Mouse (Mus musculus) hindbrain, embryonic 15.5 days (tissue): Measurements from ENCODE around the gene Mapk12. TPM values are rescaled to one million over a fixed set of nuclear protein-coding genes. Genes with fewer than 3 reads are reported as not detected.

Source experiments
- ATAC-seq: fragments of 200-750 bp; cut with Nextera tagmentation; 2 replicates; pipeline ENCODE4 v1.8.0; 2017; ENCODE audit warnings: low read depth, moderate number of reproducible peaks, moderate TSS enrichment; ENCODE audit not compliant: low FRiP score
- H3K27ac ChIP-seq: fragments of 300-500 bp; sonication (generic); replicated peaks from 2 replicates; pipeline ENCODE4 v1.5.1; 2015; ENCODE audit warnings: mild to moderate bottlenecking, inconsistent platforms
- H3K27me3 ChIP-seq: fragments of 300-500 bp; sonication (generic); 2 replicates; pipeline ENCODE4 v1.6.1; 2015; ENCODE audit warnings: control low read depth, inconsistent platforms
- H3K36me3 ChIP-seq: fragments of 300-500 bp; sonication (generic); 2 replicates; pipeline ENCODE4 v1.6.1; 2015; ENCODE audit warnings: control low read depth, inconsistent platforms
- H3K4me1 ChIP-seq: fragments of 300-500 bp; sonication (generic); replicated peaks from 2 replicates; pipeline ENCODE4 v1.6.1; 2015; ENCODE audit warnings: control low read depth, inconsistent platforms
- H3K4me2 ChIP-seq: fragments of 300-500 bp; sonication (generic); 2 replicates; pipeline ENCODE4 v1.6.1; 2015; ENCODE audit warnings: moderate library complexity, mild to moderate bottlenecking, inconsistent platforms
- H3K4me3 ChIP-seq: fragments of 300-500 bp; sonication (generic); 2 replicates; pipeline ENCODE4 v1.5.1; 2015; ENCODE audit warnings: mild to moderate bottlenecking, inconsistent platforms
- H3K9ac ChIP-seq: fragments of 300-500 bp; sonication (generic); 2 replicates; pipeline ENCODE4 v1.6.1; 2015; ENCODE audit warnings: inconsistent platforms
- H3K9me3 ChIP-seq: fragments of 300-500 bp; sonication (generic); 2 replicates; pipeline ENCODE4 v1.6.1; 2016; ENCODE audit warnings: control low read depth, inconsistent platforms
- WGBS: fragments of 180-500 bp; shearing (Covaris S2); methylation state at CpG from one replicate; pipeline ENCODE4 v1.1.7; 2015; 5-methylcytosine and 5-hydroxymethylcytosine counted together
- polyA plus RNA-seq: library from polyadenylated mRNA; unstranded; fragments of >200 nt; fragmentation: Nextera tagmentation; extraction: Ambion mirVana; gene quantifications from 2 replicates; pipeline ENCODE4 v1.2.1, GENCODE M21; 2015

The Mapk12 gene
- polyA plus RNA-seq, result 4.2 and 4.6 TPM in 2 replicates

DNA sequence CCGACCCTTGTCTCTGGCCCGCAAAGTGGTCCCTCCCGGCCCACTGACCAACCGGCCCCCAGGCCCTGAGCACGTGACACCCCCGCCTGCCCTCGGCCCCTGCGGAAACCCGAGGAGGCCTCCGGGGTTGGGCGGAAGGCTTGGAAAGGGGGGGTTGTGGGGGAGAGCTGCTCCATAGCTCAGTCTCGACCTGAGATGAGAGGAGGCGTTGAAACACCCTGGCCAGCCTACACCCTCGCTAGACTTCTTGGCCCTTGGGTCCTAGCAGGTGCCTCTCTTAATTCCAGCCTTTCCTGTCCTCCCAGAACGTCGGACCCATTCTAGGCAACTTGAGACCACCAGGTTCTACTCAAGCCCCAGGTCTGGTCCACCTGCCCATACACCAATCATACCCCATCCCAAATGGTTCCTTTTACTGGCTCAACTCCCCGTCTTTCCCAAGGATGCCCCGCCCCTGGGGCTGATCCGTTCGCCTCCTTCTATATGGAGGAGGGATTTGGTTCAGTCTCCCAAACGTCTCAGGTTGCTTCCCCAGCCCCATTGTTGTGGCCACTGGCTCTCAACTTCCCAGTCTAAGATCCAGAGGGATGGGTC lies at the start of gene Mapk12:
TSS of gene Mapk12 (minus strand) at position 45 of the 594 bp plus-strand sequence.
- peak within 1 kb of the TSS; percentile 42 for H3K9ac ChIP-seq
- peak; percentile 46 for ATAC-seq
- peaks cover 18% of the 10 kb centered on the region for H3K4me1 ChIP-seq
- H3K36me3 ChIP-seq, result no peaks in the 10 kb centered on the region
- under 1% methylated on average over 21 of the region's 21 CpGs for WGBS
- H3K4me2 ChIP-seq, result peak within 1 kb of the TSS; percentile 96
- H3K4me3 ChIP-seq, result peak within 1 kb of the TSS; percentile 43
- peaks cover 4% of the 10 kb centered on the region; the same call in 1 of the 2 replicates for H3K27me3 ChIP-seq
- no peaks in the 10 kb centered on the region for H3K9me3 ChIP-seq
- H3K27ac ChIP-seq, result no peak within 1 kb of the TSS

DNA sequence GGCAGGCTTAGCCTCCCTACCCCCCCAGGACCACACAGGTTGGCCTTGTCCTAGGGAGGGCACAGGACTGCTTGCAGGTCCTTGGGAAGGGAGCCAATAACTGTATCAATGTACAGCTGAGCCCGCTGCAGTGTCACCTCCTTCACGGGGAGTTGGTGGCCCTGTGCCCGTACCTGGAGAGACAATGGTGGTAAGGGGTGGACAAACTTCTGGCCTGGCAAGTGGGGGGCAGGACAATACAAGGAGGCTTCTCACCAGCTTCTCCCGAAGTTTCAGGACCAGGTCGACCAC lies 44.4 kb upstream of the Mapk12 start:
- Histone ChIP-seq H3K9me3 (no peaks in the 10 kb centered on the region), H3K4me2 (no peak overlapping the region), H3K27me3 (no peaks in the 10 kb centered on the region), H3K9ac (no peak overlapping the region), H3K36me3 (peaks cover 33% of the 10 kb centered on the region), H3K27ac (no peak overlapping the region), H3K4me1 (peaks cover 28% of the 10 kb centered on the region), H3K4me3 (no peak overlapping the region)
- 71% methylated on average over 5 of the region's 5 CpGs for WGBS
- no peak for ATAC-seq

DNA sequence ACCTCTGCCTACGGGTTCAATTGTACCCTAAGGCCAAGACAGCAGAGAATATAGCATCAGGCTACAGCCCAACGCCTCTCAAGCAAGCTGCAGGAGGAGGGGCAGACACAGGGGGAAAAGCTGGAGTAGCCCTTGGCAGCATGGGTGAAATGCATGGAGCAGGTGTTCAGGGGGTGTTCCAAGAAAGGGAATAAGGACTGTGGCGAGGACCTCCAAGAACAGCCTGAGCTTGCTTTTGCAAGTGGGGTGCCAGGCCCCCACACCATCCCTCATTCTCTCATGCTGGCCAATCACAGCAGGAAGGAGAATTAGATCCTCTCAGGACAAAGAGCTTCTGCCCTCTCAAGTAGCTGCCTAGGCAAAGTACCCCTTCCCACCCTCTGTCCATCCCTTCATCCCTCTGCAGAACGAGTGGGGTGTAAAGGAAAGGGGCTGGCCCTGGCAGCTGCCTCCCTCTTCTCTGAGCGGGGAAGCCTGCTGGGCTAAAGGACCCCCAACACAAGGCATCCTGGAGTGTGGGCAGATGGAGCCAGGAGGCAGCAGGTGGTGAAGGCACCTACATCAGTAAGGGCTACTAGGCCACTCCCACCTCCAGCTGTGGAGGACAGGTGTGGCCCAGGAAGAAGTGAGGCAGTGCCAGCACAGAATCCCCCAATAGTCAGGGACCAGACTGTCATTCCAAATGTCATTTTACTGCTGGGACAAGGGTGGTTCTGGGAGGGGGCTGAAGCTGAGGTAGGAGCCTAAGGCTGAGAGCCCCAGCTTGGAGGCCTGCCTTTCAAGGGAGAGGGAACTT lies 43.8 kb upstream of the Mapk12 start:
- Histone ChIP-seq H3K4me1 (peaks cover 33% of the 10 kb centered on the region), H3K27me3 (no peaks in the 10 kb centered on the region), H3K4me2 (no peak overlapping the region), H3K36me3 (peaks cover 29% of the 10 kb centered on the region), H3K9ac (no peak overlapping the region), H3K4me3 (no peak overlapping the region), H3K9me3 (no peaks in the 10 kb centered on the region), H3K27ac (peak overlapping the region; percentile 26; the same call in 1 of the 2 replicates)
- ATAC-seq, result no peak
- 36% methylated on average over 5 of the region's 5 CpGs for WGBS

DNA sequence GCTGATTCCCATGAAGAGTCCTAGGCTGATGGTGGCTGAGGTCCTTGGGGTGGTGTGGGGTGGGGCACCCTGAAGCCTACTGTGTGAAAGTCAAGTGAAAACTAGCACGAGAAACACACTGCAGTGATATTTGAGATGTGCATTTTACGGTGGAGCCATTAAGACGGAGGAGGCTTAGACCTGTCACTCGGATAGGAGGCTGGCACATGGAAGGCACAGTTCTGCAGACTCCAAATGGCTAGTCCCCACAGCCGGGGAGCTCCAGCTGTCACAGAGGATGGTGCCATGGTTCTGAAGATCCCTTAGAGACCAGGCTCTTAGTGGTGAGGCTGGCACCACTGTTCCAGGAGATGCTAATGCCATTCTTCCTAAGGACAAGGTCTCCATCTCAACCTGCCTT lies 42.3 kb upstream of the Mapk12 start:
- H3K4me1 ChIP-seq, result peaks cover 48% of the 10 kb centered on the region
- H3K9ac ChIP-seq, result no peak overlapping the region
- no peaks in the 10 kb centered on the region for H3K9me3 ChIP-seq
- H3K27me3 ChIP-seq, result no peaks in the 10 kb centered on the region
- H3K27ac ChIP-seq, result peak overlapping the region; percentile 31
- H3K4me3 ChIP-seq, result no peak overlapping the region
- no peak for ATAC-seq
- WGBS, result 70% methylated on average over 5 of the region's 5 CpGs
- no peak overlapping the region for H3K4me2 ChIP-seq
- H3K36me3 ChIP-seq, result peaks cover 25% of the 10 kb centered on the region

DNA sequence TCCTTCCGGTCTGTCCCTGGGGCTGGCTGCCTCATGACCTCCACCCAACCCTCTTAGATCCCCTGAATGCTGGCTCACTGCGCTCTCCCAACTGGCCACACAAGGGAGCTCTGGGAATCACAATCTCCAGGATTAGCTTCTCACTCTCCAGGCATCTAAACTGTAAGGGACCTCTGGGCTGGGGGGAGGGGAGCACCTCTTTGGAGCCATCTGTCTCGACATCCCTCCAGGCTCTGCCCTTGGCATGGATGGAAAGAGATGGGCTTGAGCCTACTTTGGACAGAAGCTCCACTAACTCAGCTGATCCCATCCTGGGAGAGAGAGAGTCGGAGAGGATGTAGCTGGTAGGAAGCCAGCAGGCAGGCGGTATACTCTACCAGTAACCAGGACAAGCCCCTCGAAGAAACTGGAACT lies 41.8 kb upstream of the Mapk12 start:
- Histone ChIP-seq H3K4me2 (no peak overlapping the region), H3K4me3 (no peak overlapping the region), H3K27me3 (no peaks in the 10 kb centered on the region), H3K4me1 (peaks cover 53% of the 10 kb centered on the region), H3K9ac (no peak overlapping the region), H3K36me3 (peaks cover 23% of the 10 kb centered on the region), H3K9me3 (no peaks in the 10 kb centered on the region), H3K27ac (peak overlapping the region; percentile 31)
- ATAC-seq, result no peak
- 45% methylated on average over 6 of the region's 6 CpGs for WGBS

DNA sequence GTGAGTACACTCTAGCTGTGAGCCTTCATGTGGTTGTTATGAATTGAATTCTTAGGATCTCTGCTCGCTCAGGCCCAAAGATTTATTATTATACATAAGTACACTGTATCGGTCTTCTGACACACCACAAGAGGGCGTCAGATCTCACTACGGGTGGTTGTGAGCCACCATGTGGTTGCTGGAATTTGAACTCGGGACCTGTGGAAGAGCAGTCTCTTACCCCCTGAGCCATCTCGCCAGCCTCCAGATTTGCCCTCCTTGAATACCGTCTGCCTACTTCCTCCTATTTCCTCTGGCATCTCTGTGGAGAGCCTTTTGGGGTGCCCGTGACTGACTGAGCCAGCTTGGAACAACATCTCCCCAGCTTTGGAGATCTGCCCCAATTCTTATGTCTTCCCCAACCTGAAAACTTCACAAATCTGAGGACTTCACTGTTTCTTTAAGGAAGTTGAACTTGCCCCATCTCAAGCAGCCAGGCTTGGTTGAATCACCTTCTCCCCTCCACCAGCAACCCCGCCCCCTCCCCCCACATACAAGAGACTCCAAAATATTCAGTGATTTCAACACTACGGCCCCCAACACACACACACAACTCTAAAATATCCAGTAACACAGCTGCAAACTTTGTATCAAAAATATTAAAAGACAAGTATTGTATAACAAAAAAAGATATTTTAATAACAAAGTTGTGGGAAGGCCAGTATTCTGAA lies 41.2 kb upstream of the Mapk12 start:
- Histone ChIP-seq H3K27ac (peak overlapping the region; percentile 49), H3K9me3 (no peaks in the 10 kb centered on the region), H3K4me1 (peaks cover 59% of the 10 kb centered on the region), H3K36me3 (peaks cover 20% of the 10 kb centered on the region), H3K4me2 (peak overlapping the region; percentile 91), H3K27me3 (no peaks in the 10 kb centered on the region), H3K4me3 (peak overlapping the region; percentile 66), H3K9ac (no peak overlapping the region)
- 74% methylated on average over 10 of the region's 10 CpGs for WGBS
- no peak for ATAC-seq

DNA sequence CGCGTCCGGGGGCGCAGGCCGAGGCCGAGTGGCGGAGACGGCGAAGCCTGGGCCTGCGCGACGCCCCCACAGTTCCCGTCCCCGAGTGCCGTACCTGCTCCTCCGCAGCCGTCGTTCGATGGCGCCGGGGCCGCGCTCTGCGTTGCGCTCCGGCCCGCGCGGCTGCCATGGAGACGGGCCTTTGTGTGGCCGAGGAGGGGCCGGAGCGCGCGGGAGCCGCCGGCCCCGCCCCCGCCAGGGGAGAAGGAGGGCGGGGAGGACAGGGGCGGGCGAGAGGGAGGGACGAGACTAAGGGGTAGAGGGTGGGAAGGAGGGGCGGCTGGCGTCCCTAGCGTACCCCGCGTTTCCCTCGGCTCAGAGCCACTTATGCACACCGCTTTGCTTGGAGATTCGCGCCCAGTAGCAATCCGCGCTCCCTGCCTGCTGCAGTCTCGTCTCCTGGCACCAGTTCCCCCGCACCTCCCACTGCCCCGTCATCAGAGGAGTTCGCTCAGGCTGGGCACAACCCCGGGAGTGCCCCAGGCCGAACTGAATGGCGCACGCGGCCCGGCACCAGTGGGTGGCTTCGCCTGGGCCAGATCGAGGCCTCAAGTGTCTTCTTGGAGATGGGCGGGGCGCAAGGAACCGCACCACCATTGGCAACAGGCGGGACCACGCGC lies 40.2 kb upstream of the Mapk12 start, which contains the start of gene Plxnb2:
TSS of gene Plxnb2 (minus strand) at position 218 of the 659 bp plus-strand sequence.
- Histone ChIP-seq H3K9ac (peak within 1 kb of the TSS; percentile 85), H3K4me2 (peak within 1 kb of the TSS; percentile 91), H3K36me3 (peaks cover 11% of the 10 kb centered on the region; the same call in 1 of the 2 replicates), H3K9me3 (no peaks in the 10 kb centered on the region), H3K27ac (peak within 1 kb of the TSS; percentile 95), H3K4me3 (peak within 1 kb of the TSS; percentile 66), H3K27me3 (no peaks in the 10 kb centered on the region), H3K4me1 (peaks cover 69% of the 10 kb centered on the region)
- peak; percentile 87 for ATAC-seq
- WGBS, result under 1% methylated on average over 58 of the region's 72 CpGs

DNA sequence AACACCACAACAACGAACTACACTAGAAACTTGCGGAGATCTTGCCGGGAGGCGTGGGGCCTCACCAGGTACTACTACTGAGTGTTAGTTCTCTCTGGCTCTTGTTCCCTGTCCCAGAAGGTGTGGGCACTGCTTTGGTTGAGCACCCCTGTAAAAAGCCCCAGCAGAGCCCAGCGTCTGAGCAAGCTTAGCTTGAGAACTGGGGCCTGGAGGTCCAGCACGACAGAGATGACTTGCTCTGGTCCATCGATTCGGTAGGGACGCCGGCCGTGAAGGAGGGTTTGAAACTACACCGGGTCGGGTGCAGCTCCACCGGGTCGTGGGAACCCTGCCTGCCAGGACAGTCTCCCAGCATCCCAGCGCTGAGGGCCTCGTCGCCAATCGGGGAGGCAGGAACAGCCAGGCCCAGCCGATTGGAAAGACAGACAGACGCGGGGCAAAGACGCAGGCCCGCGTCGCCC lies 39.6 kb upstream of the Mapk12 start:
- no peak for ATAC-seq
- Histone ChIP-seq H3K4me2 (peak overlapping the region; percentile 91), H3K36me3 (0 out of 2 replicates have a peak, but pooled peaks cover 6% of the 10 kb centered on the region), H3K4me1 (peaks cover 75% of the 10 kb centered on the region), H3K27me3 (no peaks in the 10 kb centered on the region), H3K9me3 (no peaks in the 10 kb centered on the region), H3K4me3 (peak overlapping the region; percentile 66), H3K9ac (peak overlapping the region; percentile 85), H3K27ac (peak overlapping the region; percentile 95)
- under 1% methylated on average over 25 of the region's 26 CpGs for WGBS

DNA sequence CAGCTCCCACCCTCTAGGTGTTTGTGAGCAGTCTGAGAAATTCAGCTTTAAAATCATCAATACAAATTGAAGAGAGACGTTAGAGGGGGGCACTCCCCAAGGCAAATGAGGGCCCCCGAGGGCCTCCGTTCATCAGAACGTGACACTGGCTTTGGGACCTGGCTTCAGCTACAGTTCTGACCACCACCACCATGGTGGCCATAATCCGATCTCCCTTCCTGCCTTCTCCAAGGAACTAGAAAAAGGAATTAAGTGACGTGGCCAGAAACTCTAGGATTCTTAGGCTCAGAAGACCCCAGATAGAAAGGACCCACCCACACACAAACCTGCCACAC lies 39.1 kb upstream of the Mapk12 start:
- peak overlapping the region; percentile 91 for H3K4me2 ChIP-seq
- no peaks in the 10 kb centered on the region for H3K27me3 ChIP-seq
- H3K9me3 ChIP-seq, result no peaks in the 10 kb centered on the region
- no peak for ATAC-seq
- WGBS, result 1% methylated on average over 6 of the region's 6 CpGs
- 0 out of 2 replicates have a peak, but pooled peaks cover under 1% of the 10 kb centered on the region for H3K36me3 ChIP-seq
- peak overlapping the region; percentile 95 for H3K27ac ChIP-seq
- H3K9ac ChIP-seq, result peak overlapping the region; percentile 85
- peaks cover 76% of the 10 kb centered on the region for H3K4me1 ChIP-seq
- H3K4me3 ChIP-seq, result peak overlapping the region; percentile 66

DNA sequence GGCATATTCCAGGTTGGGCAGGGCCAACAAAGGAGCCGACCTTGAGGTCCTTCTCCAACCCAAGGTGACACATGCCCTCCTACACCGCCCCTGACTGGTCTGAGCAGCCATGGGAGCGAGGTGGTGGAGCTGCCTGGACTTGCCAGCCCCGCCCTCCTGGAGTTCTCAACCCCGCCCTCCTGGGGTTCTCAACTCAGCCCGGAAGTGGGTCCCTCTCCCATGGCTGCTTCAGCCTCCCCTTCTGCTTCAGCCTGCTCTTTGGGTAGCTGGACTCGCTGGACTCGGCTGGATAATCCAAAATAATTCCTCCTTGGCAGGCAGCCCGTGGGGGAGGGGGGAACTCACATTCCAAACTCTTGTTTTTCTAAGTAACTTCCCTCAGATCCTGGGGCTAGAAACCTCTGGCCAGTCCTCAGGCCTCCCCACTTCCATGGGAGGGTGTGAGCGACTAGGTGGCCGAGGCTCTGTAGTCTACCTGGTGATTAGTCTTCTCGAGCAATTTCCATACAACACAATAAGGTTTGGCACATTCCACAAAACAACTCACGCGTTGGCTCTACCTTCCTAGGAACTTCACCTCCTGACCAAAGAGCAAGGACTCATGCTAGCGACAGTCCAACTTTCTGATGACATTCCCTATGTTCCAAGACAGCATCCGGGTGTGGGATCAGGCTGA lies 38.6 kb upstream of the Mapk12 start:
- Histone ChIP-seq H3K9me3 (no peaks in the 10 kb centered on the region), H3K4me3 (peak overlapping the region; percentile 66), H3K36me3 (no peaks in the 10 kb centered on the region), H3K9ac (peak overlapping the region; percentile 85), H3K4me2 (peak overlapping the region; percentile 91), H3K27ac (peak overlapping the region; percentile 95), H3K27me3 (no peaks in the 10 kb centered on the region), H3K4me1 (peaks cover 78% of the 10 kb centered on the region)
- 2% methylated on average over 16 of the region's 16 CpGs for WGBS
- ATAC-seq, result no peak

DNA sequence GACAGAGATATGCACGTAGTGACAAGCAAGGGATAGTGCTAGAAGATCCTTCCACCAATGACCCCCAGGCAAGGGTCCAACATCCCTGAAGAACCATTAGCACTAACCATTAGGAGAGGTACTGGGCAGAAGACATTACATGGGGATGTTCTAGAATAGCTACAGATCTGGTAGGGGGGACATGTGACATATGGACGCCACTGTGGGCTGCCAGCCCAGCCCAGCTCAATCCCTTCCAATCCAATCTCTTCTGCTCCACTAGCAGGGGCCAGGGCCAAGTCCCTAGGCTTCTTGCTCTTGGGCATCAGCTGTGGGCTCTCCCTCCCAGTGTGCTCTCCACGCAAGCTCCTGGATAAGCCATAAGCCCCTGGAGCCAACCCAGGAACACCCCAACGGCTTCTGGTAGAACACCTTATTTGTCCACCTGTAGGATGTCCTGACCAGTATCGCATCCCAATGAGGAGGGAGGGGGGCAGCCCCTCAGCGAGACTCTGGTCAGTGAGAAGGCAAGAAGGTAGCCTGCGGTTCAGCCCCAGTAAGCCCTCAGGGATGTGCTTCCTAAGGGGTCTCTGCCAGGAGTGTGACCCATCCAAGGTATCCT lies 37.9 kb upstream of the Mapk12 start:
- Histone ChIP-seq H3K27ac (peak overlapping the region; percentile 95; the same call in 1 of the 2 replicates), H3K36me3 (no peaks in the 10 kb centered on the region), H3K4me1 (peaks cover 84% of the 10 kb centered on the region), H3K27me3 (no peaks in the 10 kb centered on the region), H3K4me2 (peak overlapping the region; percentile 91), H3K9ac (no peak overlapping the region), H3K9me3 (no peaks in the 10 kb centered on the region), H3K4me3 (peak overlapping the region; percentile 66)
- 60% methylated on average over 7 of the region's 7 CpGs for WGBS
- no peak for ATAC-seq
